Mouse (Mus musculus) intestine, embryonic 15.5 days (tissue): ENCODE data around the gene Ly6g5c. TPM values are rescaled to one million over a fixed set of nuclear protein-coding genes. Genes with fewer than 3 reads are reported as not detected.

ENCODE experiments used
- ATAC-seq: fragments of 200-750 bp; cut with Nextera tagmentation; 2 replicates; pipeline ENCODE4 v1.8.0; 2017; ENCODE audit warnings: moderate TSS enrichment, moderate library complexity
- H3K27ac ChIP-seq: fragments of 300-500 bp; sonication (generic); 2 replicates; pipeline ENCODE4 v1.5.1; 2015; ENCODE audit warnings: mild to moderate bottlenecking, inconsistent platforms
- H3K27me3 ChIP-seq: fragments of 300-500 bp; sonication (generic); replicated peaks from 2 replicates; pipeline ENCODE4 v1.6.1; 2015; ENCODE audit warnings: inconsistent platforms
- H3K36me3 ChIP-seq: fragments of 300-500 bp; sonication (generic); 2 replicates; pipeline ENCODE4 v1.6.1; 2015; ENCODE audit warnings: inconsistent platforms
- H3K4me1 ChIP-seq: fragments of 300-500 bp; sonication (generic); replicated peaks from 2 replicates; pipeline ENCODE4 v1.6.1; 2015; ENCODE audit warnings: inconsistent platforms
- H3K4me2 ChIP-seq: fragments of 300-500 bp; sonication (generic); replicated peaks from 2 replicates; pipeline ENCODE4 v1.6.1; 2015; ENCODE audit warnings: mild to moderate bottlenecking, inconsistent platforms
- H3K4me3 ChIP-seq: fragments of 300-500 bp; sonication (generic); replicated peaks from 2 replicates; pipeline ENCODE4 v1.5.1; 2015; ENCODE audit warnings: inconsistent platforms
- H3K9ac ChIP-seq: fragments of 300-500 bp; sonication (generic); 2 replicates; pipeline ENCODE4 v1.6.1; 2015; ENCODE audit warnings: inconsistent platforms
- H3K9me3 ChIP-seq: fragments of 300-500 bp; sonication (generic); 2 replicates; pipeline ENCODE4 v1.6.1; 2016; ENCODE audit warnings: inconsistent platforms
- WGBS: fragments of 180-500 bp; shearing (Covaris S2); methylation state at CpG from one replicate; pipeline ENCODE4 v1.1.7; 2015; 5-methylcytosine and 5-hydroxymethylcytosine counted together
- polyA plus RNA-seq: library from polyadenylated mRNA; unstranded; fragments of >200 nt; fragmentation: Nextera tagmentation; extraction: Ambion mirVana; gene quantifications from 2 replicates; pipeline ENCODE4 v1.2.1, GENCODE M21; 2015

Gene Ly6g5c
- polyA plus RNA-seq, 1 experiment from 2014 or later, result not detected

DNA sequence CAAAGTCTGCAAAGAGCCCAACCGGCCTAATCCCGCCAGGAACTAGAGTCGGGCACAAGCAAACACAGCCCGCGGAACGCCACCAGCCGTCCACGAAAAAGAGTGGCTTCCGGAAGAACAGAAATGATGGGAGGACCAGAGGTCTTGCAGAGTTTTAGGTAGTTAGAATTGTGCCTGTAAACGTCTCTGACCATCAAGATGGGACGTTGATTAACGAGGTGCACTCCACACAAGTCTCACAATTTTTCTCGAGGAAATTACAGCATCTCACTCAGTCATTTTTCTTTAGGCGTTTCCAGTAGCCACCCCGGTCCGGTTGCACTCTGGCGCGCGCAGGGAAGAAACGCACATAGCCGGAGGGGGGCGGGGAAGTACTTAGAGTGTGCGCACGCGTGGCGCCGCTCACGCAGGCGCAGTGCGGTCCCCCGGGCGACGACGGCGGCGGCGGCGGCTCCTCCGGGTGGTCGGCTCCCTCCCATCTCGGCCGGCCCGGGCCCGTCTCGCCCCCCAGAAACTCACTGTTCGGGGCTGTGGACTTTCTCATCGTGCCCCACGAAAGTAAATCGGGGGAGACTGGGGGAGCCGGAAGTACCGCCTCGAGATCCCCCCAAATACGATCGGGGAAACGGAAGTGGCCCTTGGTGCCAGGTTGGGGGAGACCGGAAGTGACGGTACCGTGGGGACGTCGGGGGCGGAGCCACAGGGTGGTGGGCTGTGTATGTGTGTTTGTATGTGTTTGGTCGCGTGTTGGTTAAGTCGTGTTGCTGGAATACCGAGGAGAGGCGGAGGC is 26.9 kb downstream of the Ly6g5c start, which contains the start of gene Bag6:
Gene Bag6, plus strand, starts transcription at position 378 of the 790 bp plus-strand sequence.
- Histone ChIP-seq H3K9ac (peak within 1 kb of the TSS; percentile 76), H3K4me3 (peak within 1 kb of the TSS; percentile 68), H3K27me3 (no peaks in the 10 kb centered on the region), H3K4me2 (peak within 1 kb of the TSS; percentile 69), H3K4me1 (peaks cover 10% of the 10 kb centered on the region), H3K27ac (peak within 1 kb of the TSS; percentile 95), H3K36me3 (peaks cover 18% of the 10 kb centered on the region), H3K9me3 (no peaks in the 10 kb centered on the region)
- ATAC-seq, result peak; percentile 95
- WGBS, result under 1% methylated on average over 66 of the region's 66 CpGs

GRCm38 (mm10) chr17:35135591-35136320 is 27.7 kb downstream of the Ly6g5c start:
- Histone ChIP-seq H3K9me3 (no peaks in the 10 kb centered on the region), H3K4me1 (peaks cover 10% of the 10 kb centered on the region), H3K4me2 (peak overlapping the region; percentile 69), H3K4me3 (peak overlapping the region; percentile 68), H3K27ac (peak overlapping the region; percentile 95), H3K27me3 (no peaks in the 10 kb centered on the region), H3K9ac (peak overlapping the region; percentile 76), H3K36me3 (peaks cover 26% of the 10 kb centered on the region)
- under 1% methylated on average over 43 of the region's 43 CpGs for WGBS
- ATAC-seq, result peak; percentile 67

DNA sequence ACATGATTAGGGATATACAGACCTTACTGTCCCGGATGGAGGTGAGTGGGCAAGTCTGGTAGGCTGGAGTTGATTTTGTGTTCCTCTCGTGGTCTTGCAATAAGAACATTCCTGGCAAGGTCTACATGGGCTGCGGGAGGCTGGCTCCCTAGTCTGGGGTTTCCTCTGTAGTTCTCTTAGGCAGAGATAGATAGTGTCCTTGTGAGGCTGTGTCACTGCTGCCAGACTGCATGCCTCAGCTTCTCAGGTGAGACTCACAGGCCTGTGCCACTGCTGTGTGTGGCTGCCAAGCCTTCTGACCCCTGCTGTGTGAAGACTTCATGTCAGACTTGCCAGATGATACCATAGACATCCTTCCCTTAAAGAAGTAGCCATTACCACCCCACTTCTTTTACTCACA is 31.2 kb downstream of the Ly6g5c start:
- Histone ChIP-seq H3K9ac (no peak overlapping the region), H3K4me3 (no peak overlapping the region), H3K4me2 (no peak overlapping the region), H3K9me3 (no peaks in the 10 kb centered on the region), H3K27me3 (no peaks in the 10 kb centered on the region), H3K27ac (no peak overlapping the region), H3K36me3 (peaks cover 61% of the 10 kb centered on the region), H3K4me1 (peaks cover 10% of the 10 kb centered on the region)
- ATAC-seq, result no peak
- 91% methylated on average over 3 of the region's 3 CpGs for WGBS

- Histone ChIP-seq H3K27ac (no peak overlapping the region), H3K9me3 (no peaks in the 10 kb centered on the region), H3K9ac (no peak overlapping the region), H3K4me1 (peaks cover 10% of the 10 kb centered on the region), H3K4me3 (no peak overlapping the region), H3K4me2 (no peak overlapping the region), H3K27me3 (no peaks in the 10 kb centered on the region), H3K36me3 (peaks cover 73% of the 10 kb centered on the region)
- ATAC-seq, result no peak
- 76% methylated on average over 16 of the region's 16 CpGs for WGBS
These were observed 32.5 kb downstream of the Ly6g5c start for GRCm38 (mm10) chr17:35140490-35140996.

DNA sequence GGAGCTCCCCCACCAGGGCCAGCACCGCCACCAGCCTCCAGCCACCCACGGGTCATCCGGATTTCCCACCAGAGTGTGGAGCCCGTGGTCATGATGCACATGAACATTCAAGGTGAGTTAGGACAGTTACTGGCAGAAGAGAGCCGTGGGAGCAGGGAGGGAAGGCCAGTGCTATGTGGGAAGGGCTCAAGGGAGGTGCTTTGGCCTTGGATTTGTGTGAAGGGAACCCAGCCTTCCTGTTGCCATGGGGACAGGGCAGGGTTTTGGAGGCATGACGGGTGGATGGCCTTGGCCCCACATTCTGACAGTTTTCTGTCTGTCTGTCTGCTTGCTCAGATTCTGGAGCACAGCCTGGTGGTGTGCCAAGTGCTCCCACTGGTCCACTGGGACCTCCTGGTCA is 33.9 kb downstream of the Ly6g5c start:
- Histone ChIP-seq H3K4me2 (no peak overlapping the region), H3K9ac (no peak overlapping the region), H3K36me3 (peaks cover 78% of the 10 kb centered on the region), H3K27ac (no peak overlapping the region), H3K9me3 (no peaks in the 10 kb centered on the region), H3K4me1 (0 out of 2 replicates have a peak, but pooled peaks cover 3% of the 10 kb centered on the region), H3K27me3 (no peaks in the 10 kb centered on the region), H3K4me3 (no peak overlapping the region)
- WGBS, result 86% methylated on average over 6 of the region's 6 CpGs
- ATAC-seq, result no peak

- ATAC-seq, result no peak
- no peak overlapping the region for H3K27ac ChIP-seq
- H3K4me3 ChIP-seq, result no peak overlapping the region
- H3K36me3 ChIP-seq, result peaks cover 79% of the 10 kb centered on the region
- no peak overlapping the region for H3K4me2 ChIP-seq
- no peaks in the 10 kb centered on the region for H3K9me3 ChIP-seq
- no peaks in the 10 kb centered on the region for H3K4me1 ChIP-seq
- H3K27me3 ChIP-seq, result no peaks in the 10 kb centered on the region
- H3K9ac ChIP-seq, result no peak overlapping the region
- WGBS, result 86% methylated on average over 5 of the region's 5 CpGs
These were observed 38.1 kb downstream of the Ly6g5c start for GRCm38 (mm10) chr17:35146139-35146538.

DNA sequence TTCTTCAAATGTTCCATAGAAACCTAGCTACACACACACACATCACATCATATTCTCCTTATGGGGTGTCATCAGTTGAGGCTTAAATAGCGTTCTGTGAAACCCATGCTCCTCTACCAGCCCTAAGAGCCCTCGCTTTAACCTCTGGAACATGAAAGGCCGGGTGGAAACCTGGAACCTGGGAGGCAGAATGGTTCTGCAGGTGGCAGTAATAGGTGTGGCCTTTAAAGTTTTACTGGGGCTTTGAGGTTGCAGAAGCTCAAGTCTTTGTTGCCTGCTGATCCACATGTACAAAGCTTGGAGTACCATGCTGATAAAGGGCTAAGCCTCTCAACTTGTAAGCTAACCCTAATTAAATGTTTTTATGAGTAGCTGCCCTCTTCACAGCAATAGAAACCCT is 39.3 kb downstream of the Ly6g5c start:
- no peaks in the 10 kb centered on the region for H3K9me3 ChIP-seq
- no peaks in the 10 kb centered on the region for H3K4me1 ChIP-seq
- no peak overlapping the region for H3K9ac ChIP-seq
- H3K27ac ChIP-seq, result no peak overlapping the region
- ATAC-seq, result no peak
- WGBS, result 59% methylated on average over 3 of the region's 3 CpGs
- H3K36me3 ChIP-seq, result peaks cover 77% of the 10 kb centered on the region
- no peak overlapping the region for H3K4me2 ChIP-seq
- no peaks in the 10 kb centered on the region for H3K27me3 ChIP-seq
- no peak overlapping the region for H3K4me3 ChIP-seq

- ATAC-seq, result no peak
- WGBS, result 65% methylated on average over 5 of the region's 5 CpGs
These were observed 40.0 kb downstream of the Ly6g5c start for GRCm38 (mm10) chr17:35147922-35148639.

DNA sequence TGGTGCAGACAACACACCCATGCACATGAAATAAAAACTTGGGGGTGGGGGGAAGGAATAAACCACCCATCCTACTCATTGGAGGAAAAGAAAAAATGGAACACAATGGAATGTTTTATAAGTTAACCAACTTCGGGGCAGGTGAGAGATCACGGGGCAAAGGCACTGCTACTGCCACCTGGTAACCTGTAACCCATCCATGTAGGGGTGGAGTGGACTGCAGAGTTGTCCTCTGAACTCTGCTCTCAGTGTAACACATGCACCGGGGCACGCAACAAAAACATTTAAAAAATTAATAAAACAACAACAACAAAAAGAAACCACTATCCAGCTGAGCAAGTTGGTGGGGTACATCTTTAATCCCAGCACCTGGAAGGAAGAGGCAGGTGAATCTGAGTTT is 44.0 kb downstream of the Ly6g5c start:
- no peaks in the 10 kb centered on the region for H3K27me3 ChIP-seq
- H3K9me3 ChIP-seq, result no peaks in the 10 kb centered on the region
- no peak overlapping the region for H3K27ac ChIP-seq
- H3K4me2 ChIP-seq, result no peak overlapping the region
- no peak overlapping the region for H3K4me3 ChIP-seq
- H3K36me3 ChIP-seq, result peaks cover 88% of the 10 kb centered on the region
- 91% methylated on average over 4 of the region's 4 CpGs for WGBS
- H3K4me1 ChIP-seq, result no peaks in the 10 kb centered on the region
- no peak for ATAC-seq
- H3K9ac ChIP-seq, result no peak overlapping the region

More at GRCm38 (mm10) chr17:35147922-35148639, 40.0 kb downstream of the Ly6g5c start:
- H3K27ac ChIP-seq, result no peak overlapping the region; the same call in 1 of the 2 replicates
- H3K27me3 ChIP-seq, result no peaks in the 10 kb centered on the region
- no peak overlapping the region for H3K4me2 ChIP-seq
- no peak overlapping the region for H3K4me3 ChIP-seq
- no peak overlapping the region for H3K9ac ChIP-seq
- H3K36me3 ChIP-seq, result peaks cover 77% of the 10 kb centered on the region
- H3K9me3 ChIP-seq, result no peaks in the 10 kb centered on the region
- no peaks in the 10 kb centered on the region for H3K4me1 ChIP-seq

GRCm38 (mm10) chr17:35153077-35153476 is 45.0 kb downstream of the Ly6g5c start:
- H3K27me3 ChIP-seq, result no peaks in the 10 kb centered on the region
- no peak overlapping the region for H3K4me3 ChIP-seq
- peaks cover 92% of the 10 kb centered on the region for H3K36me3 ChIP-seq
- no peaks in the 10 kb centered on the region for H3K9me3 ChIP-seq
- ATAC-seq, result no peak
- no peak overlapping the region for H3K9ac ChIP-seq
- no peak overlapping the region for H3K4me2 ChIP-seq
- no peak overlapping the region for H3K27ac ChIP-seq
- WGBS, result 92% methylated on average over 9 of the region's 9 CpGs
- H3K4me1 ChIP-seq, result no peaks in the 10 kb centered on the region

DNA sequence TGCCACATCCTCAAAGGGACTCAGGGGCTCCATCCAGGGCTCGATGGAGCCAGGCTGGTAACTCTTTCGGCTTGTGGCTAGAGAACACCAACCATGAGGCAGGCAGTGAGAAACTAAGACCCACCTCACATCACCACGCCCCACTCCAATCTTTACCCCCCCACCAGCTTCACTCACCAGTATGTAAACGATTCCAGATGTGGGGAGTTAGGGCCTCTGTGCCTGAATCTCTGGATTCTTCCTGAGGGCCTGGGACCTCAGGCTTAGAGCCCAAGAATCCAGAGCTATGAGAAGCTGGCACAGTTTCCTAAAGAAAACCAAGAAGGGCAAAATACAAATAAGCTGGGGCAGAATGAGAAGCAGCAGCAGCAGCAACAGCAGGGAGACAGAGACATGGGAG is 45.9 kb downstream of the Ly6g5c start:
- H3K9me3 ChIP-seq, result no peaks in the 10 kb centered on the region
- H3K4me1 ChIP-seq, result no peaks in the 10 kb centered on the region
- H3K4me3 ChIP-seq, result no peak overlapping the region
- WGBS, result 83% methylated on average over 4 of the region's 4 CpGs
- no peak overlapping the region for H3K9ac ChIP-seq
- peaks cover 94% of the 10 kb centered on the region for H3K36me3 ChIP-seq
- H3K27me3 ChIP-seq, result no peaks in the 10 kb centered on the region
- no peak overlapping the region for H3K4me2 ChIP-seq
- no peak for ATAC-seq
- H3K27ac ChIP-seq, result no peak overlapping the region

GRCm38 (mm10) chr17:35154616-35155015 is 46.5 kb downstream of the Ly6g5c start:
- Histone ChIP-seq H3K4me1 (no peaks in the 10 kb centered on the region), H3K36me3 (peaks cover 94% of the 10 kb centered on the region), H3K4me2 (no peak overlapping the region), H3K9ac (no peak overlapping the region), H3K9me3 (no peaks in the 10 kb centered on the region), H3K27ac (no peak overlapping the region), H3K4me3 (no peak overlapping the region), H3K27me3 (no peaks in the 10 kb centered on the region)
- WGBS, result 81% methylated on average over 7 of the region's 7 CpGs
- no peak for ATAC-seq
